Mouse (Mus musculus): ENCODE measurements around the gene Fut2. TPM values are rescaled to one million over a fixed set of nuclear protein-coding genes. Genes with fewer than 3 reads are reported as not detected.

Fut2 gene
- polyA plus RNA-seq, 1 experiment from 2014 or later, result 0.19 TPM

DNA sequence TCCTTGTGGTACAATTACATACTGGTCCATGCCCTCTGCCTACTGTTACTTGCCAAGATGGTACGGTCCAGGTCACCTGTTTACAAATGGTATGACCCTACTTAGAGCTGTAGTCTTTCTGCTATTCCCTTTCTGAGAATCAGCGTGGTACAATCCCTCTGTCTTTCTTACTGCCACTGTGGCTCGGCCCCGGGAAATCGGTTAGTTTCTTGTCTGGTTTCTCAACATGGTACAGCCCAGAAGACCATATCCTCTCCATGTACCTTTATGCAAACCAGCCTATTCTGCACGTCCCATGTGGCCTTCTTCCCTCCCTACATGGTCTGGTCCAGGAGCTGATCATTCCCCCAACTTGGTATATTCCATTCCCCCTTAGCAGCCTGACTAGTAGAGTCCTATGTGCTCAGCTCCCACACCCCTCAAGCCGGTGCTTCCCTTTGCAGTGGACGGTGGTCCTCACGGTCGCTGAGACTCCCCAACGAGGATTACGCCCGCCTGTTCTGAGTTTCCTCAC lies 37.9 kb upstream of the Fut2 start:
- peaks cover 64% of the 10 kb centered on the region for H3K4me1 ChIP-seq (ENCODE audit: control insufficient read depth, insufficient read depth, low read depth, low read length)
- WGBS, result 1% methylated on average over 13 of the region's 13 CpGs

DNA sequence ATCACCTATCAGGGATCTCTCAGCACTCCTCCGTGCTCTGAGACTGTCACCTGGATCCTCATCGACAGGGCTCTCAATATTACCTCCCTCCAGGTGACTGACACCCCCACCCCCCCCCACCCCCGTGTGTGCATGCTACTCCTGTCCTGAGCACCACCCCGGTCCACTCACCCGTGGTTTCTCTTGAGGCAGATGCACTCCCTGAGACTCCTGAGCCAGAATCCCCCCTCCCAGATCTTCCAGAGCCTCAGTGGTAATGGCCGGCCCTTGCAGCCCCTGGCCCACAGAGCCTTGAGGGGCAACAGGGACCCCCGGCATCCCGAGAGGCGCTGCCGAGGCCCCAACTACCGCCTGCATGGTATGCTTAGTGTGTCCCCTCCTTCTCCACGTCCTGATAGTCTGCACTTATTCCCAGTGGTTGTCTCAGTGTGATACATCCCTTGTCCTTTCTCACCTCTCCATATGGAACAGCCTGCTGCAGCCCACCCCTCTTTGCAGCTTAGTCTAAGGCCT lies 37.4 kb upstream of the Fut2 start:
- Histone ChIP-seq H3K36me3 (ENCODE audit: control insufficient read depth, insufficient read depth, low read length) (no peaks in the 10 kb centered on the region), H3K27me3 (replicated peaks; ENCODE audit: control insufficient read depth, insufficient read depth, low read length) (no peaks in the 10 kb centered on the region), H3K4me1 (ENCODE audit: control insufficient read depth, insufficient read depth, low read depth, low read length) (peaks cover 60% of the 10 kb centered on the region), H3K27ac (ENCODE audit: low read depth, low read length) (peak overlapping the region; percentile 83), H3K9me3 (ENCODE audit: control insufficient read depth, low read length) (no peaks in the 10 kb centered on the region), H3K4me3 (ENCODE audit: low read length) (peak overlapping the region; percentile 62), H3K9ac (ENCODE audit: low read depth, low read length) (peak overlapping the region; percentile 64), H3K4me2 (ENCODE audit: low read length) (peak overlapping the region; percentile 98)
- 35% methylated on average over 12 of the region's 12 CpGs for WGBS
- ATAC-seq, result no peak; the same call in 1 of the 2 replicates

More for the DNA sequence above, 37.9 kb upstream of the Fut2 start:
- Histone ChIP-seq H3K4me3 (ENCODE audit: low read length) (peak overlapping the region; percentile 62), H3K9ac (ENCODE audit: low read depth, low read length) (peak overlapping the region; percentile 64), H3K36me3 (ENCODE audit: control insufficient read depth, insufficient read depth, low read length) (no peaks in the 10 kb centered on the region), H3K27ac (ENCODE audit: low read depth, low read length) (peak overlapping the region; percentile 83), H3K27me3 (replicated peaks; ENCODE audit: control insufficient read depth, insufficient read depth, low read length) (no peaks in the 10 kb centered on the region), H3K4me2 (ENCODE audit: low read length) (peak overlapping the region; percentile 98), H3K9me3 (ENCODE audit: control insufficient read depth, low read length) (no peaks in the 10 kb centered on the region)
- peak; percentile 56 for ATAC-seq

DNA sequence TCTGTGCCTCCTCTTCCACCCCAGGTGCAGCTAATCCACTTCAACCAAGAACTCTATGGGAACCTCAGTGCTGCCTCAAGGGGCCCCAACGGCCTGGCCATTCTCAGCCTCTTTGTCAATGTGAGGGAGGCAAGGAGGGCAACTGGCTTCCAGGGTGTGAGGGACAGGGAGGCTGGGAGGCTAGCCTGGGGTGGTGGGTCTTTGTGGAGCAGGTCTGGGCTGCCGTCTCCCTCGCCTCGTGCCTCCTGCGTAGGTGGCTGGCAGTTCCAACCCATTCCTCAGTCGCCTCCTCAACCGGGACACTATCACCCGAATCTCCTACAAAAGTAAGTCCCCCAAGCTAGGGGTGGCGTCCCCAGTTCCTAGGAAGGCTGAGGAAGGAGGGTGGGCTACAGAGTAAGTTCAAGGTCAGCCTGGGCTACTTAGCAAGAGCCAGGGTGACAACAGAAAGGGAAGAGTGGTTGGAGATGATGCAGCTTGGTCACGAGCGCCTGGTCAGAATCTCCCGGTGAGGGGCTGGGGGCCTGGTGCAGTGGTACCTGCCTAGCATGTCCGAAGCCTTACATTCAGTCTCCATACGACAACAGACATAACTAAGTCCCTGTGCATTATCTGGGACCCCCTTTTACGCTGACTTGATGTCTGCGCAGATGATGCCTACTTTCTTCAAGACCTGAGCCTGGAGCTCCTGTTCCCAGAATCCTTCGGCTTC lies 36.8 kb upstream of the Fut2 start:
- H3K27me3 ChIP-seq (replicated peaks; ENCODE audit: control insufficient read depth, insufficient read depth, low read length), result 0 out of 2 replicates have a peak, but pooled peaks cover 2% of the 10 kb centered on the region
- peaks cover 54% of the 10 kb centered on the region for H3K4me1 ChIP-seq (ENCODE audit: control insufficient read depth, insufficient read depth, low read depth, low read length)
- no peak for ATAC-seq
- H3K9ac ChIP-seq (ENCODE audit: low read depth, low read length), result no peak overlapping the region
- peak overlapping the region; percentile 98 for H3K4me2 ChIP-seq (ENCODE audit: low read length)
- H3K4me3 ChIP-seq (ENCODE audit: low read length), result no peak overlapping the region
- no peak overlapping the region; the same call in 1 of the 2 replicates for H3K27ac ChIP-seq (ENCODE audit: low read depth, low read length)
- H3K9me3 ChIP-seq (ENCODE audit: control insufficient read depth, low read length), result no peaks in the 10 kb centered on the region
- 89% methylated on average over 17 of the region's 17 CpGs for WGBS
- no peaks in the 10 kb centered on the region for H3K36me3 ChIP-seq (ENCODE audit: control insufficient read depth, insufficient read depth, low read length)

- no peak for ATAC-seq
- Histone ChIP-seq H3K36me3 (ENCODE audit: control insufficient read depth, insufficient read depth, low read length) (no peaks in the 10 kb centered on the region), H3K4me2 (ENCODE audit: low read length) (no peak overlapping the region), H3K9me3 (ENCODE audit: control insufficient read depth, low read length) (no peaks in the 10 kb centered on the region), H3K4me3 (ENCODE audit: low read length) (no peak overlapping the region), H3K27ac (ENCODE audit: low read depth, low read length) (no peak overlapping the region), H3K4me1 (ENCODE audit: control insufficient read depth, insufficient read depth, low read depth, low read length) (peaks cover 47% of the 10 kb centered on the region), H3K27me3 (replicated peaks; ENCODE audit: control insufficient read depth, insufficient read depth, low read length) (0 out of 2 replicates have a peak, but pooled peaks cover 2% of the 10 kb centered on the region), H3K9ac (ENCODE audit: low read depth, low read length) (no peak overlapping the region)
- 87% methylated on average over 11 of the region's 11 CpGs for WGBS
Observed at GRCm38 (mm10) chr7:45702316-45702715, 36.1 kb upstream of the Fut2 start.

DNA sequence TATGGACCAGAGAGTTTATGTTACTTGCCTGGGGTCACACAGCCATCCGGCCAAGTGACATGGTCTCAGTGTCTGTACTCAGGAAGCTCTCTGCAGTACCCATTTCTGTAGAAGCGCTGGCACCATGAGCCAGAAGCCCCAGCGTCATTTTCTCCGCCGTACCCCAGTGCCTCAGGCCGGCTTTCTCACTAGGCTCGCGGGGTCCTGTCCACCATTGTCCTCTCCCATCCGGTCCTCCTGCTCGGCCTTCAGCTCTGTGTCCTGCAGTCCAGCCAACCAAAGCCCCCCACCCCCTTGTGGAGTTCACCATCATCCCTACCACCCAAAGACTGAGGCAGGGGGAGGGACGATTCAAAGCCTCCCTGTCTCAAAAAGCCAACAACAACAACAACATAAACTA lies 35.4 kb upstream of the Fut2 start:
- Histone ChIP-seq H3K9ac (ENCODE audit: low read depth, low read length) (no peak overlapping the region), H3K9me3 (ENCODE audit: control insufficient read depth, low read length) (no peaks in the 10 kb centered on the region), H3K4me3 (ENCODE audit: low read length) (no peak overlapping the region), H3K27me3 (replicated peaks; ENCODE audit: control insufficient read depth, insufficient read depth, low read length) (0 out of 2 replicates have a peak, but pooled peaks cover 2% of the 10 kb centered on the region), H3K4me1 (ENCODE audit: control insufficient read depth, insufficient read depth, low read depth, low read length) (peaks cover 40% of the 10 kb centered on the region), H3K4me2 (ENCODE audit: low read length) (peak overlapping the region; percentile 62), H3K27ac (ENCODE audit: low read depth, low read length) (no peak overlapping the region), H3K36me3 (ENCODE audit: control insufficient read depth, insufficient read depth, low read length) (no peaks in the 10 kb centered on the region)
- no peak for ATAC-seq
- WGBS, result 85% methylated on average over 11 of the region's 11 CpGs

DNA sequence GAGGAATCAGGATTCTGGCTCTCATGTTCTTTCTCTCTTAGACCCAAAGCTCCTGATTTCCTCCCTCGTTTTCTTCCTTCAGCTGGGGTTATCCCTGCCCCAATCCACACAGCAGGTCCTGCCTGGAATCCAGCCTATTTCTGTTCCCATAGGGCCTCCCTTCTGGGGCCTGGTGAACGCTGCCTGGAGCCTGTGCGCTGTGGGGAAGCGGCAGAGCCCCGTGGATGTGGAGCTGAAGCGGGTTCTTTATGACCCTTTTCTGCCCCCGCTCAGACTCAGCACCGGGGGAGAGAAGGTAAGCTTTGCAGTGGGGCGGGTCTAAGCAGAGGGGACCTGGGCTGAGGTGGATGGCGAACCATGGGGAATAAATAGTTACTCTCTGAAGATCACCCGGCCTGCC lies 34.9 kb upstream of the Fut2 start:
- H3K4me3 ChIP-seq (ENCODE audit: low read length), result peak overlapping the region; percentile 63
- ATAC-seq, result no peak
- WGBS, result 30% methylated on average over 11 of the region's 11 CpGs
- peaks cover 35% of the 10 kb centered on the region for H3K4me1 ChIP-seq (ENCODE audit: control insufficient read depth, insufficient read depth, low read depth, low read length)
- peak overlapping the region; percentile 85 for H3K27ac ChIP-seq (ENCODE audit: low read depth, low read length)
- no peaks in the 10 kb centered on the region for H3K9me3 ChIP-seq (ENCODE audit: control insufficient read depth, low read length)
- 0 out of 2 replicates have a peak, but pooled peaks cover 2% of the 10 kb centered on the region for H3K27me3 ChIP-seq (replicated peaks; ENCODE audit: control insufficient read depth, insufficient read depth, low read length)
- H3K4me2 ChIP-seq (ENCODE audit: low read length), result peak overlapping the region; percentile 62
- peak overlapping the region; percentile 54 for H3K9ac ChIP-seq (ENCODE audit: low read depth, low read length)
- no peaks in the 10 kb centered on the region for H3K36me3 ChIP-seq (ENCODE audit: control insufficient read depth, insufficient read depth, low read length)

DNA sequence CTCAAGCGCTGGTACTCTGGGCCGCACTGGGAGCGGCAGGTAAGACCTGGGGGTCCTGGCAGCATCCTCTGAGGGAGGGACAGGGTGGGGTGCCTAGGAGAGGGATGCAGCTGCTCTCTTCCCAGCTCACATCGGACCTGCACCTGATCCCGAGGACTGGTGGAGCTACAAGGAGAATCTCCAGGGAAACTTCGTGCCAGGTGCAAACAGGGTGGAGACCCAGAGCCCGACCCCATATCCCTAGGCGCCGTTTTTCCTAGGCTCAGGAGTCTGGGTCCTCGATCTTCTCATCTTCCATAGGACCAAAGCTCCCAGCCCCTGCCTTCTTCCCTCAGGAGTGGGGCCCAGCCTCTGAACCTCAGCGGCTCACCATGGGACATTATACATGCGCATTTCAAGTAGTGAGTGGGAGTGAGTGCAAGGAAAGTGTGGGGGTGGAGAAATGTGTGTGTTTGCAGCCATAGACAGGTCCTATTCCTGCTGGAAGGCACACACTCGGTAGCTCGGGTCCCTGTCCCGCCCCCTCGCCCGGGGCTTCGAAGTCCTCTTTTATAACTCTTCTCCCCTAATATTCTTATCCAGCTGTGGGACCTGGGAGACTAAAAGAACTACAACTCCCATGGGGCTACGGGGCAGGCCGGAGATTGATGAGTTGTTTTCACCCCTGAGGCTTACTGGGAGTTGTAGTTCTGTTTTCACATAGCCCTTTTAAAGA lies 34.3 kb upstream of the Fut2 start:
- Histone ChIP-seq H3K27ac (ENCODE audit: low read depth, low read length) (peak overlapping the region; percentile 85), H3K36me3 (ENCODE audit: control insufficient read depth, insufficient read depth, low read length) (no peaks in the 10 kb centered on the region), H3K4me1 (ENCODE audit: control insufficient read depth, insufficient read depth, low read depth, low read length) (peaks cover 29% of the 10 kb centered on the region), H3K4me2 (ENCODE audit: low read length) (peak overlapping the region; percentile 62), H3K9ac (ENCODE audit: low read depth, low read length) (peak overlapping the region; percentile 85), H3K27me3 (replicated peaks; ENCODE audit: control insufficient read depth, insufficient read depth, low read length) (0 out of 2 replicates have a peak, but pooled peaks cover 2% of the 10 kb centered on the region), H3K4me3 (ENCODE audit: low read length) (peak overlapping the region; percentile 63), H3K9me3 (ENCODE audit: control insufficient read depth, low read length) (no peaks in the 10 kb centered on the region)
- WGBS, result under 1% methylated on average over 20 of the region's 20 CpGs
- no peak for ATAC-seq

- H3K9ac ChIP-seq (ENCODE audit: low read depth, low read length), result peak within 1 kb of the TSS; percentile 85
- peaks cover 25% of the 10 kb centered on the region for H3K4me1 ChIP-seq (ENCODE audit: control insufficient read depth, insufficient read depth, low read depth, low read length)
- H3K9me3 ChIP-seq (ENCODE audit: control insufficient read depth, low read length), result no peaks in the 10 kb centered on the region
- H3K36me3 ChIP-seq (ENCODE audit: control insufficient read depth, insufficient read depth, low read length), result no peaks in the 10 kb centered on the region
- peak within 1 kb of the TSS; percentile 62 for H3K4me2 ChIP-seq (ENCODE audit: low read length)
- H3K27ac ChIP-seq (ENCODE audit: low read depth, low read length), result peak within 1 kb of the TSS; percentile 85
- 0 out of 2 replicates have a peak, but pooled peaks cover 2% of the 10 kb centered on the region for H3K27me3 ChIP-seq (replicated peaks; ENCODE audit: control insufficient read depth, insufficient read depth, low read length)
- 1% methylated on average over 26 of the region's 36 CpGs for WGBS
- peak; percentile 1; the same call in 1 of the 2 replicates for ATAC-seq
- peak within 1 kb of the TSS; percentile 63 for H3K4me3 ChIP-seq (ENCODE audit: low read length)
Observed at GRCm38 (mm10) chr7:45699523-45700141, 33.4 kb upstream of the Fut2 start, which contains the start of gene Car11. TSS of gene Car11 (plus strand) at chr7:45699843.
